ENCODE assay signal across 10 mouse cellular contexts in the genomic region with DNA sequence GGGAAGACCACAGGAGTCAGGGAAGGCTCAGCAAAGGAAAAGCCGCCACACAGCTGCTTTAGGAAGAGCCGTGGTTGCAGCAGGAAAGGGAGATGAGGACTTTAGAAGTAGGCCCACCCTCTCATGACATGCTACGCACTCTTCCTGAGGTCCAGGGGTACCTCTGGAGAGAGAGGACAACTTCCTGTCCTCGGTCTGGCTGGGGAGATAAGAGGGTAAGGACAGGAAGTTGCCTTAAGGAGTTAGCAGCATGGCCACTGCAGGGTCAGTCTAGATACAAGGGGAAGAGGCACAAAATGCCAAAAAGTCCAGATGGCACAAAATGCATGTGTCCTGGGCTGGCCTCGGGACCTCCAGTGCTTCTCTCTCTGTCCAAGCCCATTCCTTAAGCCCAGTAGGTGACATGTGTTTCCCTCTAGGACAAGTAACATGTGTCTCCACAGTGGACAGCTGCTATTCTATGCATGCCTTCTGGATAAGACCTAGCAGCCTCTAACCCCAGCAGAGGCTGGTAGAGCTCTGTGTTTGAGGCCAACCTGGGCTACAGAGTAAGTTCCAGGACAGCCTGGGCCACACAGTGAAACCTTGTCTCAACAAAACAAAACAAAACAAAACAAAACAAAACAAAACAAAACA. TPM values are rescaled to one million over a fixed set of nuclear protein-coding genes. Genes with fewer than 3 reads are reported as not detected.
DNase-seq lines count a peak whose midpoint lies in the region; ATAC-seq and TF ChIP-seq lines count a peak whose summit lies in the region.
"Had no signal": no experiment of that assay in that cellular context is flagged by ENCODE, and none has a peak within 500 bp of the region (broad histone marks: within the 10 kb centered on the region; RNA-seq: fewer than 3 reads in every experiment).

No protein-coding gene starts in this region.

- no peak overlapping the region for H3K4me3 ChIP-seq in intestine, embryonic 16.5 days (ENCODE audit: low read length)
- no peak overlapping the region for H3K4me3 ChIP-seq in intestine, postnatal 0 days (ENCODE audit: low read depth, low read length)
- H3K4me3 ChIP-seq in heart, adult 2 months = no peak overlapping the region
- H3K4me3 ChIP-seq: midbrain, embryonic 15.5 days had no signal

- H3K27me3 ChIP-seq in intestine, embryonic 16.5 days (replicated peaks; ENCODE audit: control insufficient read depth, insufficient read depth, low read length) = no peaks in the 10 kb centered on the region; the same call in 1 of the 2 replicates
- no peaks in the 10 kb centered on the region for H3K27me3 ChIP-seq in intestine, postnatal 0 days (replicated peaks; ENCODE audit: control insufficient read depth, insufficient read depth, low read length)
- no peaks in the 10 kb centered on the region for H3K27me3 ChIP-seq in heart, adult 2 months (ENCODE audit: control insufficient read depth, insufficient read depth, low read length)

- H3K9ac ChIP-seq in intestine, embryonic 16.5 days (ENCODE audit: low read depth, low read length) = no peak overlapping the region; the same call in 1 of the 2 replicates
- no peak overlapping the region for H3K9ac ChIP-seq in intestine, postnatal 0 days (ENCODE audit: low read depth, low read length)
- H3K9ac ChIP-seq in heart, adult 2 months (ENCODE audit: low read depth, low read length) = no peak overlapping the region
- H3K9ac ChIP-seq: midbrain, embryonic 15.5 days had no signal

- no peaks in the 10 kb centered on the region for H3K79me2 ChIP-seq in heart, adult 2 months (replicated peaks; ENCODE audit: control insufficient read depth, insufficient read depth, low read length)

- no peaks in the 10 kb centered on the region for H3K36me3 ChIP-seq in intestine, embryonic 16.5 days (ENCODE audit: control insufficient read depth, insufficient read depth, low read length)
- H3K36me3 ChIP-seq in intestine, postnatal 0 days (ENCODE audit: control insufficient read depth, insufficient read depth) = no peaks in the 10 kb centered on the region
- peaks cover 4% of the 10 kb centered on the region for H3K36me3 ChIP-seq in heart, adult 2 months (ENCODE audit: control insufficient read depth, insufficient read depth, low read length)
- H3K36me3 ChIP-seq: midbrain, embryonic 15.5 days had no signal

- intact Hi-C loops in heart, adult 2 months (cut with DNase I) = no loop called here

- H3K4me2 ChIP-seq in intestine, embryonic 16.5 days (ENCODE audit: low read depth, low read length) = no peak overlapping the region
- no peak overlapping the region for H3K4me2 ChIP-seq in intestine, postnatal 0 days (replicated peaks; ENCODE audit: low read depth)
- H3K4me2 ChIP-seq: midbrain, embryonic 15.5 days had no signal

- no peak for TF ChIP-seq POLR2A in heart, adult 2 months (IDR thresholded peaks at IDR 0.05; ENCODE audit: insufficient read depth, low read depth, low read length)

- no peak for ATAC-seq in intestine, embryonic 16.5 days
- ATAC-seq in intestine, postnatal 0 days = no peak
- peak; percentile 17 to 26; a peak in 1 of 4 replicates for ATAC-seq in hematopoietic stem cell, adult 5-6 weeks (replicated peaks in 1 of 2; ENCODE audit: insufficient read depth in 1 of 2, low FRiP score in 2 of 2, low TSS enrichment in 1 of 2, low read depth in 1 of 2, poor library complexity in 2 of 2, severe bottlenecking in 2 of 2)
- ATAC-seq: midbrain, embryonic 15.5 days had no signal

- H3K4me1 ChIP-seq in intestine, embryonic 16.5 days (ENCODE audit: control insufficient read depth, insufficient read depth, low read length) = peaks cover 32% of the 10 kb centered on the region
- 0 out of 2 replicates have a peak, but pooled peaks cover 3% of the 10 kb centered on the region for H3K4me1 ChIP-seq in intestine, postnatal 0 days (replicated peaks; ENCODE audit: control insufficient read depth, insufficient read depth, low read length)
- peaks cover 41% of the 10 kb centered on the region for H3K4me1 ChIP-seq in heart, adult 2 months (ENCODE audit: control insufficient read depth, insufficient read depth, low read length)
- H3K4me1 ChIP-seq: midbrain, embryonic 15.5 days had no signal

- 58% methylated on average over 5 of the region's 5 CpGs for WGBS in intestine, embryonic 16.5 days
- WGBS in intestine, postnatal 0 days = 67% methylated on average over 5 of the region's 5 CpGs
- WGBS in heart, adult 2 months = 43% methylated on average over 5 of the region's 5 CpGs

- 0 out of 2 replicates have a peak, but pooled peaks cover under 1% of the 10 kb centered on the region for H3K9me3 ChIP-seq in intestine, embryonic 16.5 days (ENCODE audit: control insufficient read depth, low read length)
- H3K9me3 ChIP-seq in intestine, postnatal 0 days (ENCODE audit: control insufficient read depth) = no peaks in the 10 kb centered on the region
- H3K9me3 ChIP-seq: midbrain, embryonic 15.5 days had no signal

- TF ChIP-seq CTCF in intestine, postnatal 0 days (IDR thresholded peaks at IDR 0.05; ENCODE audit: low read depth) = no peak
- TF ChIP-seq CTCF in heart, adult 2 months (IDR thresholded peaks at IDR 0.05) = no peak

- 0 out of 2 replicates have a peak overlapping the region, but pooled peaks have one; percentile 19 for H3K27ac ChIP-seq in intestine, embryonic 16.5 days (ENCODE audit: low read length)
- H3K27ac ChIP-seq in intestine, postnatal 0 days (ENCODE audit: low read depth, low read length) = no peak overlapping the region; the same call in 1 of the 2 replicates
- peak overlapping the region; percentile 62 for H3K27ac ChIP-seq in heart, adult 2 months
- H3K27ac ChIP-seq: midbrain, embryonic 15.5 days had no signal

- peak; percentile 78; the same call in 1 of the 2 replicates for TF ChIP-seq EP300 in heart, adult 2 months (IDR thresholded peaks at IDR 0.05; ENCODE audit: insufficient read depth, low read depth, low read length)

- DNase-seq in heart, adult 2 months = peak in 1 of 2 experiments; percentile 42
- peak; percentile 74 for DNase-seq in lung, postnatal 36 days
- no peak for DNase-seq in urinary bladder, postnatal 25 days (ENCODE audit: low spot score)
- no peak for DNase-seq in urinary bladder, postnatal 14 days (ENCODE audit: low spot score)
- no peak for DNase-seq in ovary, postnatal 10 days (ENCODE audit: low spot score)
- DNase-seq: thymus, postnatal 36 days had no signal

RNA-seq across cellular contexts. Expression of a gene that starts 5.5 kb away (rescaled TPM):
- 28.1 and 28.8 TPM in 2 replicates for polyA plus RNA-seq in intestine, embryonic 16.5 days (2015; fragmentation: Nextera tagmentation; extraction: Ambion mirVana)
- 16.2 and 16.7 TPM in 2 replicates for polyA plus RNA-seq in intestine, postnatal 0 days (2015; fragmentation: Nextera tagmentation; extraction: Ambion mirVana)
- 10 to 100 TPM; 10.9 to 14.5 TPM for total RNA-seq in heart, adult 2 months (2021)
- polyA plus RNA-seq in heart, adult 2 months (2012; rRNA removed) = 15.9 and 17.3 TPM in 2 replicates
- 79.5 and 106 TPM in 2 replicates for total RNA-seq in hematopoietic stem cell, adult 5-6 weeks (2017)

RNA-seq across cellular contexts. Expression of a gene that starts 43.4 kb away (rescaled TPM):
- 15.7 and 16.5 TPM in 2 replicates for polyA plus RNA-seq in intestine, embryonic 16.5 days (2015; fragmentation: Nextera tagmentation; extraction: Ambion mirVana)
- polyA plus RNA-seq in intestine, postnatal 0 days (2015; fragmentation: Nextera tagmentation; extraction: Ambion mirVana) = 3.4 and 4.1 TPM in 2 replicates
- under 1 TPM; 0.21 to 0.86 TPM for total RNA-seq in heart, adult 2 months (2021)
- 0.76 and 0.91 TPM in 2 replicates for polyA plus RNA-seq in heart, adult 2 months (2012; rRNA removed)
- 11.3 and 12.7 TPM in 2 replicates for total RNA-seq in hematopoietic stem cell, adult 5-6 weeks (2017)

Comparison
In these comparisons a context has a peak if more than half of its experiments do, and no peak if none do; other contexts are left out.
1. ATAC-seq: peak in hematopoietic stem cell, adult 5-6 weeks (2 of 2); none in intestine, embryonic 16.5 days (single experiment) and intestine, postnatal 0 days (single experiment).